Comparison of ENCODE assay signal across 22 mouse cellular contexts in genomic region chr11:115405723-115406122, GRCm38 (mm10). TPM values are rescaled to one million over a fixed set of nuclear protein-coding genes. Genes with fewer than 3 reads are reported as not detected.
"Had no signal": no experiment of that assay in that cellular context is flagged by ENCODE, and none has a peak within 500 bp of the region (broad histone marks: within the 10 kb centered on the region; RNA-seq: fewer than 3 reads in every experiment).

No protein-coding gene starts in this region.

- DNase-seq: kidney, adult 11 months; kidney, adult 8-10 months; kidney, postnatal 14 days; kidney, postnatal 4 days; left cerebral cortex, postnatal 4 days; liver, postnatal 0 days; lung, embryonic 14.5 days; lung, postnatal 10 days; lung, postnatal 36 days had no signal

- H3K9ac ChIP-seq: limb, embryonic 12.5 days; limb, embryonic 15.5 days; liver, embryonic 14.5 days; liver, postnatal 0 days; lung, embryonic 14.5 days; midbrain, embryonic 12.5 days; stomach, embryonic 15.5 days had no signal

- ATAC-seq: liver, postnatal 0 days; midbrain, embryonic 16.5 days had no signal

- H3K4me3 ChIP-seq: limb, embryonic 12.5 days; limb, embryonic 15.5 days; megakaryocyte, embryonic 14.5 days; midbrain, embryonic 12.5 days; stomach, embryonic 15.5 days had no signal

- H3K4me2 ChIP-seq: limb, embryonic 12.5 days; limb, embryonic 15.5 days; liver, embryonic 11.5 days; lung, embryonic 14.5 days; stomach, embryonic 15.5 days had no signal

- H3K27me3 ChIP-seq: limb, embryonic 12.5 days; limb, embryonic 15.5 days; midbrain, embryonic 12.5 days; stomach, embryonic 15.5 days had no signal

- H3K9me3 ChIP-seq: limb, embryonic 12.5 days; limb, embryonic 15.5 days; megakaryocyte, embryonic 14.5 days; midbrain, embryonic 12.5 days; stomach, embryonic 15.5 days had no signal

- H3K27ac ChIP-seq: limb, embryonic 12.5 days; limb, embryonic 15.5 days; liver, embryonic 14.5 days; midbrain, embryonic 12.5 days; stomach, embryonic 15.5 days had no signal

RNA-seq across cellular contexts. Expression of gene Trim80, which starts 34.6 kb away (rescaled TPM):
- total RNA-seq: layer of hippocampus, adult 18-20 months; layer of hippocampus, postnatal 14 days; left cerebral cortex, postnatal 14 days had no signal
- polyA plus RNA-seq: limb, embryonic 12.5 days; limb, embryonic 15.5 days; lung, embryonic 14.5 days; midbrain, embryonic 12.5 days; midbrain, embryonic 16.5 days; neural tube, embryonic 11.5 days; neural tube, embryonic 14.5 days had no signal
